Mouse (Mus musculus) small intestine, adult 2 months (tissue): Measurements from ENCODE around the gene Mxi1.

Experiments used
- CTCF ChIP-seq: fragments of 200-500 bp; IDR thresholded peaks from 2 replicates; pipeline ENCODE4 v1.5.1; 2012; ENCODE audit warnings: low read depth, mild to moderate bottlenecking, control low read depth, inconsistent platforms, low read length, moderate library complexity, mixed read lengths; ENCODE audit not compliant: insufficient replicate concordance, insufficient read length; ENCODE audit errors: extremely low read depth
- POLR2A ChIP-seq: fragments of 200-500 bp; IDR thresholded peaks from 2 replicates; pipeline ENCODE4 v1.6.1; 2012; ENCODE audit warnings: low read depth, mild to moderate bottlenecking, control low read depth, inconsistent platforms, low read length, moderate library complexity

DNA sequence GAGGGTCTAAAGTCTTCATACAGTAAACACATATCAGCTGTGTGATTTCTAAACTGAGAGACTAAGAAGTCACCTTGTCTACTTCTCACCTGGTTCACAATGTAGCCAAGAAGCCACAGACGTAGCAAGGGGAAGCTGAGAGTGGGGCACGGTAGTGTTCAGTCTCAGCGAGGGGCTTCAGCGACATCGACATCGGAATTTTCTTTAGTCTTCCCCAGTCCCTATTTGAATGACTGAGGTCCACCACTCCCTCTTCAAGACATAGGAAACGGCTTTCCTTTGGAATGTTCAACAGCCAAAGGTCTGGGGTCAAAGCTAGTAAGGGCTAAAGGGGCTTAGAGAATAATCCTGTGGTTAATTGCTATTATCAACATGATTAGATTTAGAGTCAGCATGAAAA, 48.3 kb upstream of the Mxi1 start:
- TF ChIP-seq POLR2A (no peak), CTCF (no peak)
